Mouse (Mus musculus) lung, adult 2 months (tissue): ENCODE results near the gene Gcm1. TPM values are rescaled to one million over a fixed set of nuclear protein-coding genes. Genes with fewer than 3 reads are reported as not detected.

Source experiments
- DNase-seq: peaks from one replicate; pipeline ENCODE4 v3.0.0; 2022
- H3K4me1 ChIP-seq: fragments of 200-500 bp; 2 replicates; pipeline ENCODE4 v1.6.1; 2011; ENCODE audit warnings: low read length; ENCODE audit not compliant: control insufficient read depth, insufficient read depth
- H3K4me3 ChIP-seq: fragments of 200-500 bp; replicated peaks from 2 replicates; pipeline ENCODE3; 2011; ENCODE audit warnings: low read depth, mild to moderate bottlenecking, control low read depth, low read length; ENCODE audit errors: extremely low read depth
- CTCF ChIP-seq: fragments of 200-500 bp; IDR thresholded peaks from 2 replicates; pipeline ENCODE4 v1.5.1; 2011; ENCODE audit warnings: mild to moderate bottlenecking, low read length, control low read depth; ENCODE audit not compliant: insufficient read depth
- POLR2A ChIP-seq: fragments of 200-500 bp; IDR thresholded peaks from 2 replicates; pipeline ENCODE4 v1.6.1; 2011; ENCODE audit warnings: low read depth, mild to moderate bottlenecking, control low read depth, low read length, borderline replicate concordance; ENCODE audit errors: extremely low read depth
- WGBS: fragments of 180-500 bp; shearing (Covaris S2); methylation state at CpG from one replicate; pipeline ENCODE4 v1.1.7; 2018; 5-methylcytosine and 5-hydroxymethylcytosine counted together
- polyA plus RNA-seq: library from polyadenylated mRNA; depleted of rRNA; stranded (reverse); fragments of >200 nt; gene quantifications from 2 replicates; pipeline ENCODE4 v1.2.3, GENCODE M21; 2012

Gcm1 gene
- polyA plus RNA-seq, 1 experiment: not detected

DNA sequence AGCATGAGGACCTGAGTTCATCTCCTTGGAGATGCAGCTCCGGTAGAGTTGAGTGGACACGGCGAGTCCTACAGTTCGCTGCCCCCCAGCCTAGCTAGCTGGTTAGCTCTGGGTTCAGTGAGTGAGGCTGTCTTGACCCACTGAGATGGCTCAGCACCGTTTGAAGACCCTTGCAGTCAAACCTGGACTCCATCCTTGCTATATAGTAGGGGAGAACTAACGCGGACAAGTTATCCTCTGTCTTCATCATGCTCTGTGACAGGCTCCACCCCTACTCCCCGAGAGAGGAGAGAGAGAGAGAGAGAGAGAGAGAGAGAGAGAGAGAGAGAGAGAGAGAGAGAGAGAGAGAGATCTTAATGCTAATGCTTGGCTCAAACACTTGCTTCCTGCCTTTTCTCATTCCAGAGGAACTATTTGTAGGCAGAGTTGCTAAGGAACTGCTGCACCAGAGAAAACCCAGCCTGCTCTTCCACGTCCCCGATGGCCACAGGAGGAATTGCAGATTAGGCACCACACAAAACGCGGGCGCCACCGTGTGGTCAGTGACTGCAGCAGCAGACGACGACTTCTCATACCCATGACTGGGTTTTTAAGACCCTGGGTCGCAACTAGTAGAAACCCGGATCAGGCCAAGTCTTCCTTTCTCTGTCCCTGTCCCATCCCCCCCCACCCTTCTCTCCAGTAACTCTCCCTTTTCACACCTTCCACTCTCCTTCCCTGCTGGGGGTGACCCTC is 12.8 kb upstream of the Gcm1 start:
- TF ChIP-seq POLR2A (no peak), CTCF (peak; percentile 100)
- DNase-seq: peak; percentile 80
- WGBS: 29% methylated on average over 18 of the region's 18 CpGs
- H3K4me3 ChIP-seq: no peak overlapping the region
- H3K4me1 ChIP-seq: peaks cover 3% of the 10 kb centered on the region; the same call in 1 of the 2 replicates

DNA sequence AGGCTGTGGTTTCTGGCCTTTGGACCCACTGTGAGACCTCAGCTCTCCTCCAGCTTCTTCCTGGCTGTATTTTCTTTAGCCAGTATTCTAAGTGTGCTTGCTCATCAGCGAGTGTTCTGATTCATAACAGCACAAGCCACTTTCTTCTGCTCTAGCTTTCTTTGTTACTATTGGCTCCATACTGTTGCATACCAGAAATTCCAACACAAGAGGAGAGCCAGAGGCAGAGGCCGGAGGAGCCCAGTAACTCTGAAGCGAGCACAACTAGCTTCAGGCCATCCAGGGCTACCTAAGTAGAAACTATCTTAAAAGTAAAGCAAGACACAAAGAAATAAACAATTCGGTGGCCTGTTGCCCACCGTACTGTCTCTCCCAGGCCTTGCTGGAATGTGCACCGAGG is 6.6 kb upstream of the Gcm1 start:
- Histone ChIP-seq H3K4me3 (no peak overlapping the region), H3K4me1 (no peaks in the 10 kb centered on the region)
- 39% methylated on average over 6 of the region's 6 CpGs for WGBS
- DNase-seq: no peak
- TF ChIP-seq POLR2A (no peak), CTCF (no peak)

DNA sequence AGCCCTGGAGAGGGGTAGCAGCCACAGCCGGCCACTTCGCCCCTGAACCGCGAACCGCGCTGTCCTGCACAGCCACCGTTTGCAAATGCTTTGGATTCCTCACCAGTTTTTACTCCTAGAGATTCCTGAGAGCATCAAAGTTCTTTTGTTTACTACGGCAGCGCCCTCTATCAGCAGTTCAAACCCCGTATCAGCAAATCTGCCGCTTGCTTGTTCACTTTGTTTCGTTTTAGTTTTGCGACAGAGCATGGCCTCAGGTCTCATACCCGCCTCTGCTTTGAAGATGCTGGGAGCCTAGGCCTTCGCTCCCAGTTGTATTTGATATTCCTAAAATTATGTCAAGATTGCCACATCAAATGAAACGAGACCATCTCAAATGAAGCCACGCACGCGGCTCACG is 5.0 kb upstream of the Gcm1 start:
- 54% methylated on average over 20 of the region's 20 CpGs for WGBS
- no peak overlapping the region for H3K4me3 ChIP-seq
- DNase-seq: peak; percentile 23
- TF ChIP-seq CTCF (no peak), POLR2A (no peak)
- no peaks in the 10 kb centered on the region for H3K4me1 ChIP-seq

DNA sequence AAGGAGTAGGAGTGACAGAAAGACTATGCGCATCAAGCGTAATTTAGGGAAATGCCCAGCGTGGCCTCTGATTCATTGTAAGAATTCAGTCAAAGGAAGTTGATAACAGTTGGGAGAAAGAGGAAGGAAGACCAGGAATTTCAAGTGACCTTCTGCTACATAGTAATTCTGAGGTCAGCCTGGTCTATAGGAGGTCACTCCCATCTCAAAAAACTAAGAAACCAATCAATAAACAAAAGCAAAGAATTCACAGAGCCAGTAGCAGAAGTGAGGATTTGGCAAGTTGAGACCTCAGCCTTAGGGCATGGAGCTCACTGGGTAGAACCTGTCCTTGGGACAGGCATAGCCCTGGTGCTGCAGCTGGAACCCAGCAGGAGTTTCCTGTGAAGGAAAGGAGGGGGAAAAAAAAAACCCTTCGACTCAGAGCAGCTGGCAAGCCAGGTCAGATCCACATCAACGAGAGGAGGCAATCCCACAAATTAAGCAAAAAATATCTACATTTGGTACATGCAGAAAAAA is 1.2 kb upstream of the Gcm1 start:
- TF ChIP-seq POLR2A (no peak), CTCF (no peak)
- H3K4me3 ChIP-seq: no peak overlapping the region
- no peaks in the 10 kb centered on the region for H3K4me1 ChIP-seq
- 33% methylated on average over 5 of the region's 5 CpGs for WGBS
- DNase-seq: no peak

DNA sequence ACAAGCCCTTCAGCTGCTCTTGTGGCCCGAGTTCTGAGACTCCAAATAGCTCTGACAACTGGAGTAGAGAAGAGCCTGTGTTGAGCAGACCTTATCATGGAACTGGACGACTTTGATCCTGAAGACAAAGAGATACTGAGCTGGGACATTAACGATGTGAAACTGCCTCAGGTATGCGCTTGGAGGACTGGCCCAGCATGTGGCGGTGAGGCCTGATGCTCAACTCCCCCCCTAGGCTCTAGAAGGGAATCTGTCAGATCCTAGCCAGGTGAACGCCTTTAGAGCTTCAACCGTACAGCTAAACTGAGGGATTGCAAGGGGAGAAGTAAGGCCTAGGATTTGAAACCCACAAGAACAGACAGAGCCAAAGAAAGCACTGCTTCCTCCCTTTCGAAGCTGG is 2.1 kb downstream of the Gcm1 start:
- H3K4me3 ChIP-seq: no peak overlapping the region
- no peaks in the 10 kb centered on the region for H3K4me1 ChIP-seq
- TF ChIP-seq POLR2A: no peak
- no peak for TF ChIP-seq CTCF
- WGBS: 68% methylated on average over 8 of the region's 8 CpGs
- no peak for DNase-seq

DNA sequence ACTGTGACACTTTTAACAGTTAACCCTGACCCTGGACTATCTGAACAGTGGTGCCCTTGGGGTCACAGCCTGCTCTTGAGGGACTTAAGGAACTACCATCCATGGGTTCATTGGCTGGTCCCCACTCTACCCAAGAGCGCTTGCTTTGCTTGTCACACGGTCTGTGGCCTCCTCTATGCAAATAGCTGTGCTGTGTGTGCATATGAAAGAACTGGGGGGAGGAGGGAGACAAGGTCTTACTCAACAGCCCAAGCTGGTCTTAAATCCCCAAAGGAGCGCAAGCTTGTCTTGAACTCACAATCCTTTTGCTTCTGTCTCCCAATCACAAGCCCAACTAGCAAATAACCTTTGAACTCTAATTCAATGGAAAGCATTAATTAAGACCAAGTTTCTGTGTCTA is 2.6 kb downstream of the Gcm1 start:
- no peak for DNase-seq
- no peaks in the 10 kb centered on the region for H3K4me1 ChIP-seq
- H3K4me3 ChIP-seq: no peak overlapping the region
- 88% methylated on average over 3 of the region's 3 CpGs for WGBS
- TF ChIP-seq POLR2A (no peak), CTCF (no peak)

DNA sequence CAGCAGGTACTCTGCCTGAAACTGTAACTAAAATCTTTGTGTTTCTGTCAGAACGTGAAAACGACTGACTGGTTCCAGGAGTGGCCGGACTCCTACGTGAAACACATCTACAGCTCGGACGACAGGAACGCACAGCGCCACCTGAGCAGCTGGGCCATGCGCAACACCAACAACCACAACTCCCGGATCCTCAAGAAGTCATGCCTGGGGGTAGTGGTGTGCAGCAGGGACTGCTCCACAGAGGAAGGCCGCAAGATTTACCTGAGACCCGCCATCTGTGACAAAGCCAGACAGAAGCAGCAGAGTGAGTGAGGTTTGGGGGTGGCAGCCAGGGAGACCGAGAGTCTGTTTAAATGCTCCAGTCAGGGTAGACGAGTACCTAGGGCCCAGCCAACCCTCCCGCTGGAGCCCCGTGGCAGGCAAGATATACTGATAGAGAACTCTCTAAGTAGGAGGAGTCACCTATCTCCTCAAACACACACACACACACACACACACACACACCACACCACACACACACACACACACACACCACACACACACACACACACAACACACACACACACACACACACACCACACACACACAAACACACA is 7.9 kb downstream of the Gcm1 start:
- WGBS: 76% methylated on average over 16 of the region's 16 CpGs
- TF ChIP-seq POLR2A (no peak), CTCF (no peak)

DNA sequence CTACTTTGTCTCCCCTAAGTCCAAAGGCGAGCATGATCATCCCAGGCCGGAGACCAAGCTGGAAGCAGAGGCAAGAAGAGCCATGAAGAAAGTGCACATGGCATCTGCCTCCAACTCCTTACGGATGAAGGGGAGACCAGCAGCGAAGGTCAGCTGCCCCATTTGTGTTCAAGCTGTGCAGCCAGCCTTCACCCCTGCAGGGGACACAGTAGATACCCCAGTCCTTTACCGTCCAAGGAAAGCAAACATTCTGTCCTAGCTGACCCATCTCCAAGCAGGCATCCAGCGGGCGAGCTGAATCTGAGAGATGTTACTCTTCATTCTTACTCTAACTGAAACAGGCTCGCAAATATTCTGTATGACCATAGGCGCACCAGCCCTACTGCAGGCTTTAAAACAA is 10.7 kb downstream of the Gcm1 start:
- H3K4me3 ChIP-seq: no peak overlapping the region
- TF ChIP-seq CTCF (no peak), POLR2A (no peak)
- 83% methylated on average over 9 of the region's 9 CpGs for WGBS
- H3K4me1 ChIP-seq: no peaks in the 10 kb centered on the region
- no peak for DNase-seq

More for the DNA sequence above, 7.9 kb downstream of the Gcm1 start:
- H3K4me1 ChIP-seq: no peaks in the 10 kb centered on the region
- no peak overlapping the region for H3K4me3 ChIP-seq
- DNase-seq: no peak

DNA sequence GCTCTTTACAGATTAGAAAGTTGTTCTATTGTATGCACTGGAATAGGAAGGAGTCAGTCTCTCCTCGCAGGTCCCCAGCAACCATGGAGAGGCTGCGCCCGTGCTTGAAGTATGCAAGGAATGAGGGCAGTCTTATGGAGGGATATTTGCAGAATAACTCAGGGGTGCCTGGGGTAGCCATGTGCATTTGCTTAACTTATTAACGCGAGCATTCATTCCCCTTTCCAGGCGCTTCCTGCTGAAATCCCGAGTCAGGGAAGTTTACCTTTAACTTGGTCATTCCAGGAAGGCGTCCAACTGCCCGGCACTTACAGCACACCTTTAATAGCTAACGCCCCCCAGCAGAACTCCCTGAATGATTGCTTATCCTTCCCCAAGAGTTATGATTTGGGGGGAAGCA is 12.4 kb downstream of the Gcm1 start:
- WGBS: 62% methylated on average over 10 of the region's 10 CpGs

DNA sequence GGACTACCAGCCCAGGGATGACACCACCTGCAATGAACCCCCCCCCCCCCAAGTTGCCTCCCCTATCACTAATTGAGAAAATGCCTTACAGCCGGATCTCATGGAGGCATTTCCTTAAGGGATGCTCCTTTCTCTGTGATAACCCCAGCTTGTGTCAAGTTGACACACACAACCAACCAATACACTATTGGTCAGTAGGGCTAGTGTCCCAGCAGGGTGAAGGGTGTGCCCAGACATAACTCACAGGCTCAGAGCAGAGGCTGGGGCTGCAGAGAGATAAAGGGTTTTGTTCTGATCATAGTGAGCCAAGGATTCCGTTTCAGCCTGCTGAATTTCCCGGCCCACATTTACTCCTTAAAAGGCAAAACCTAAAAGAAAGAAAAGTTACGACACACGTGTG is 18.8 kb downstream of the Gcm1 start:
- DNase-seq: no peak
- H3K4me1 ChIP-seq: no peaks in the 10 kb centered on the region
- 63% methylated on average over 5 of the region's 5 CpGs for WGBS
- H3K4me3 ChIP-seq: no peak overlapping the region
- TF ChIP-seq POLR2A (no peak), CTCF (no peak)

More for the DNA sequence above, 12.4 kb downstream of the Gcm1 start:
- no peak for DNase-seq
- TF ChIP-seq CTCF (no peak), POLR2A (no peak)
- Histone ChIP-seq H3K4me3 (no peak overlapping the region), H3K4me1 (no peaks in the 10 kb centered on the region)
